Mouse (Mus musculus) urinary bladder, postnatal 4 days (tissue): ENCODE measurements around the gene Ddx39.

Experiments used
- DNase-seq, 2 experiments: peaks; one replicate each; pipeline ENCODE4 v3.0.0; 2021 to 2022; ENCODE audit warnings: low spot score in 2 of 2

Gene Ddx39

DNA sequence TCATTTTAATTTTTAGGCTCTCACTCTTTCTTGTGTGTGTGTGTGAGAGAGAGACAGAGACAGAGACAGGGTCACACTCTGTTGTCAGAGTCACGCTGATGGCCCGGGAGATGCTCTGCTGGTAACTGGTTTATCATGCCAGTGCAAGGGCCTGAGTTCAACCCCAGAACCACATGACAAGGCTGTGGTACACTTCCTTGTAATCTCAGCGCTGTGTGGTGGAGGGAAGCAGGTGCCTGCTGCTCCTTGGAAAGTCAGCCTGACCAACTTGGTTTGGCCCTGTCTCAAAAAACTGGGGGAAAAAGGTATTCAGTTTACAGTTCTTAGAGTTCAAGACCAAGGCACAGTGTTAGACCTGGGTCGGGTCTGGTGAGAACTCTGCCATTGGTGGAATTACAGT is 52.5 kb downstream of the Ddx39 start:
- DNase-seq, result no peak

DNA sequence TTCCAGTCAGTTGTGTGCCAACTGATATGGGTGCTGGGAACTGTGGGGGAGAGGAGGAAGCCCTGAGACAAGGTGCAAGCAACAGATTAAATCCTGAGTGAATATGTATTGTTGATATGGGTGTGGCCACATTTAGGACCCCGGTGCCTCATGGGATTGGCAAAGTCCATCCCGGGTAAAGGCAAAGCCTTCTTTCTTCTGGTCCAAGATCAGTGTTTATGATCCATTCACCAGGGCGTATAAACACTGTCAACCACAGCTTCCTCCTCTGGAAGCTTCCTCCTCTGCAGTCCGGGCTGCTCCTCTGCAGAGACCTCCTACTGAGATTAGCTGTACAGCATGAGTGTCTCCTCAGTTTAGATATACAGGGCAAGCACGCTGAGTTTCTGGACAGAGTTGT is 53.5 kb downstream of the Ddx39 start:
- no peak for DNase-seq

DNA sequence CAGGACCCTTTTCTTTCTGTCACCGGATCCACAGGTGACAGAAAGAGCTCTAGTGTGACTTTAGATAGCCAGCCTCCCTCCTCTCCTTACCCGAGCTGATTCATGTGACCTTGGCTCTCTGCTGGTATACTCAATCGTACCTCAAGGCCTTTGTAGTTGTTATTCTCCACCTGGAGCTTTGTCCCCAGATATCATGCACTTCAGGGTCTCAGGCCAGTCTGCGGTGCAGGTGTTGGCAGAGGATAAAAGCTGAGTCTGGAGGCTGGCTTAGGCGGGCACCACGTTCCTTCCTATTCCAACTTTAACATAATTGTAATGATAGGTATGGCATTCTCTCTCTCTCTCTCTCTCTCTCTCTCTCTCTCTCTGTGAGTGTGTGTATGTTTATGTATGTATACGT is 54.7 kb downstream of the Ddx39 start:
- no peak for DNase-seq

DNA sequence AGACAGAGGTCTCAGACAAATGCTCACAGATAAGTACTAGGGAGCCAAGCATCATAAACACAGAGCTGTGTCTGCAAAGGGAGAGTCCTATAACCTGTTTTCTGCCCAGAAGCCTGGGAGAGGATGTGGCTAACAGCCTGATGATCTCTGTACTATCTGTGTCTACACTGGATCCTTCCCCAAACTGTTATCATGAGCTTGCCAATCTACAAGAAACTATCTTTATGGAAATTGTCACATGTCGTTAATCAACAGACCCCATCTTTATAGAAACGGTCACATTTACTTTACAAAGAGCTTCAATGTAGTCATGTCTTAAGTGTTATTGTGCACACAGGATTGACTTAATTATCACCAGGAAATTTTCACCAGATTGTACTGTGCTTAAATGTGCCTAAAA is 55.7 kb downstream of the Ddx39 start:
- no peak for DNase-seq

DNA sequence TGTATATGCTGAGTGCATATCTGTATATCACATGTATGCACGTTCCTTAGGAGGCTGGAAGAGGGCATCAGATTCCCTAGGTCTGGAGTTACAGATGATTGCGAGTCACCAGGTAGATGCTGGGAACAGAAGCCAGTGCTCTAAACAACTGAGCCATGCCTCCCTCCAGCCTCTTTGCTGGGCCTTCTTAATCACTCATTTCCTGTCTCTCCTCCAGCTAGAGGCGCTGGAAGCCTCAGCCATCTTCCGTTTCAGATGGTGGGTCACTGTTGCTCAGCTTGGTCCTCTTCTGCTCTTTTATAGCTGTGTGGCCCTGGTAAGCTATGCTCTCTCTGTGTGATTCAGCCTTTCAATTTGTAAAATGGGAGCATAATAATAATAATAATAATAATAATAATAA is 56.8 kb downstream of the Ddx39 start:
- DNase-seq, result no peak

DNA sequence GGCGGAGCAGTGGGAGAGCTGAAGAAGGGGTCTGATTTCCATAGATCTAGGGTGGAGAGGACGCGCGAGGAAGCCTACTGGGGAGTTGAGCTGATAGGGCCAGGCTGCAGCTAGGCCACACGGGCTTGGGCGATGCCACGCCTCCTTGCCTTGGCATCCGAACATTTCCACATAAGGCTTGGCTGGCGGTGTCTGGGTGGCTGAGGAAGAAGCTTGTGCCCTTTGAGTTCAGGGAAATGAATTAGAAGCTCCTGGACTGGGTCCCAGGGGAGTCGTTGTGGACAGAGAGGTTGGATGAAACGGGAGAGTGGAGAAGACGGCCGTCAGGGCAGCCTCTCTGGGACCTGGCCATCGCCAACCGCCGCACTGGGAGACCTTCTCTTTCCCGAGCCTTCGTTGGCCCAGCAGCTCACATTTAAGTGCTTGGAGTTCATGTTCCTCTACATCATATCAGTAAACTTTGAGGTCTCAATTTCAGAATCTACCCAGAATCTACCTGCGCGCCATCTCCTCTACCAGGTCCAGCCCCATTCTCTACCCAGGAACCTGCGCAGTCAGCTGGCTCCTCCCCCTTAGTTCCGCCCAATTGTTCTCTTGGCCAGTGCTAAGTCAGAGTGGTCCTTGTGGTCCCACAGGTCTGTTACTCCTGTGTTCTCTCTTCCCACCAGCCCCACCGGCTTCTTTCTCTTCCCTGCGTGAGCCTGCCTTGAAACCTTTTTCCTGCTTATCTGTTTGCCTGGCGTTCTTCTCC is 57.9 kb downstream of the Ddx39 start:
- peak in 1 of 2 experiments; percentile 43 for DNase-seq

DNA sequence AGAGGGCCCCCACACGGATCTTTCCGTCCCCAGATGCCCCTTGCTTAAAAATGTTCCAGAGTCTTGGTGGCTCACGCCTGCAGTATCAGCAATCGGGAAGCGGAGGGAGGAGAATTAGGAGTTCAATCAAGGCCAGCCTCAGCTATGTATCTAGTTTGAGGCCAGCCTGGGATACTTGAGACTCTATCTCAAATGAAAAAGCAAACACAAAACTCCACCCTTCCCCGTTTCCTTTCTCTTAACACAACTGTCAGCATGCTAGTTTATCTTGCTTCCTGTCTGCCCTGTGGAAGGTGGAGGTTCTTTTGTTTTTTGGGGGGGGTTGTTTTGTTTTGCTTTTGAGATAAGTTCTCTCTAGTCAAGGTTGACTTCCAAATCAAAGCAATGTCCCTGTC is 58.5 kb downstream of the Ddx39 start:
- no peak for DNase-seq

DNA sequence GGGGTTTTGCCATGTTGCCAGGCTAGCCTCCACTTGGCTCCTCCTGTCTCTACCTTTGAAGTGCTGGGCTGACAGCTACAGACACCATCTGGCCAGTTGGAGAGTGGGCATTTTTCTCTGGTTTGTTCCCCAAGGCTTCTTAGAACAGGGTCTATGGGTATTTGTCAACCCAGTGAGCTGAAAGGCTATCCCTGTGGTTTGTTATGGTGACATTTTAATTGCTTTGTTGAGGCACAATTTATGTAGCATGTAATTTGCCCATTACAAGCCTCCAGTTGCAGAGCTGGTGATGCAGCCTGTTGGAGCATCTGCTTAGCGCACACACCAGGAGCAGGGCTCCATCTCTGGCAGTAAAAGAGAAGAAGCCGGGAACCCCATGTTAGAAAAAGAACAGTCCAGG is 59.2 kb downstream of the Ddx39 start:
- DNase-seq, result no peak
